Mouse (Mus musculus) CH12.LX (cell line): ENCODE results near the gene Gm10912.

ENCODE experiments used
- MYC ChIP-seq: IDR thresholded peaks from 2 replicates; pipeline ENCODE4 v1.6.1; 2011; ENCODE audit warnings: low read depth, mild to moderate bottlenecking, improper control_type of control experiment, low read length
- POLR2A ChIP-seq: IDR thresholded peaks from 2 replicates; pipeline ENCODE4 v1.6.1; 2011; ENCODE audit warnings: low read depth, mild to moderate bottlenecking, improper control_type of control experiment, low read length
- TBP ChIP-seq: conservative IDR thresholded peaks from 2 replicates; pipeline ENCODE4 v1.6.1; 2011; ENCODE audit warnings: low read depth, low read length, improper control_type of control experiment

DNA sequence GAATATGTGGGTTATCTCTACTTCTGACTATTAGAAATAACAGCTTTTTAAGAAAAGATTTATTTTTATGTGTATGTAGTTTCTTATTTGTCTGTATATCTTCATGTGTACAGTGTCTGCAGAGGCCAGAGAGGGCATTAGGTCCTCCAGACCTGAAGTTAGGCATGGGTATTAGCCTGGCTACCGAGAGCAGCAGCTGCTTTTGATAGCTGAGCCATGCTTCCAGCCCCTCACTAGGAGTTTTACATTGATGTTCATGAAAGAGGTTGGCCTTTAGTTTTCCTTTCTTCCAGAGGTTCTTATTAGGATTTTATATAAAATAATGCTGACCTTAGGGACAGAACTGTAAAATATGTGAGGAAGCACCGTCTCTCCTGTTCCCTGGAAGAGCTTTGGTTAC, 27.4 kb upstream of the Gm10912 start:
- no peak for TF ChIP-seq MYC
- TF ChIP-seq POLR2A = no peak
- TF ChIP-seq TBP = no peak
